Mouse (Mus musculus) urinary bladder, postnatal 36 days (tissue): ENCODE data around the gene Olfr857.
"Not testable (repeated sequence)": the region's sequence is repeated elsewhere in the genome, so short reads cannot be mapped to it uniquely, and the experiment has no call there.

Experiments
- DNase-seq, 2 experiments: peaks; one replicate each; pipeline ENCODE4 v3.0.0; 2022; ENCODE audit warnings: low spot score in 2 of 2, mixed read lengths in 1 of 2

Olfr857 gene

DNA sequence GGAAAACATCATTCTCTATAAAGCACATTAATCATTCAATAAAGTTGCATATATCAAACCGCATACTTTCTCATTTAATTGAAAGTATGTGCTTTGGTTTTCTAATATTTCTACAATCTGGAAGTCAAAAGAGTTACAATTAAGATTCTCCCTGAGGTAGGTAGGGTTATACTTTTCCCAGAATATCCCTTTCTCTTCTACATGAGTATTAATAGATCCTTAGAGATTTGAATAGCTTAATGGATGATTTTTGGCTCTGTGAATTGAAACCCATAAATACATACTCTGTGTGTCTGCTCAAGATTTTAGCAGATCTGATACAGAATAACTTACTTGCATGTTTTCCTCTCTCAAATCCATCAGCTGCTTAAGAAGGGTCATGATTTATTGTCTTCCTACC lies at the start of gene Olfr857:
Olfr857 (plus strand) TSS at position 301 of the 400 bp plus-strand sequence.
- no peak for DNase-seq

DNA sequence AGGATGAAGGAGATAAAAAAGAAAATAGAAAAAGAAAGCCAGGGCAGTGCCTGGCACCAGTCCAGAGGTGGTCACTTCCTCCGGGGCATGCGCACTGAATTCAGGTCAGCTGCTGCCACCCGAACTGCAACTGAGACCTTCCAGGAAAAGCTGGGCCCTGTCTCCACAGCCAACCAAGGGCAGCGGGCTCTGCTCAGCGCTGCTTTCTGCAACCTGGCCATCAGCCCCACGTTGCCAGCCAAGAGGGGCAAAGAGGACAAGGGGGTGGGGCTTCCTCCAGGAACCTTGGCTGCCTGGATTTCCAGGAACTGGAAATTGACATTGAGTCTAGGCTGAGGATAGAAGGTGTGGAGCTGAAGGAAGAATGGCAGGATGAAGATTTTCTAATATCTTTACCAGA lies 19.0 kb upstream of the Olfr857 start:
- no peak for DNase-seq

DNA sequence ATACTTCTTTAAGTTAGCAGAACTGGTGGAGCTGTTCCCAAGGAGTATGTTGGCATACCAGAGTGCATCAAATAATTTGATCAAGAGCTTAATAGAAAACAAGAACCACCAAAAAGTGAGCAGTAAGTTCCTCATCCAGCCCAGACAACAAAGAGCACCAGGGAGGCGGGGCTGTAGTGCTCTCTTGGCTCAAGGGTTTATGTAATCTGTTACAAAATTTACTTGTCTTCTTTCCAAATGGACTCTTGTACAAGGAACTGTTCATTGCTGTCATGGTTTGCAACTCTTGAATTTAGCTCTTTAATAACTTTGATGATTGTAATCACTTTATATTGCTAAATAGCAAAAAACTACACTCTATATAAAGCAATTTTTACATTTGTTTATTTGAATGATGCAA lies 17.8 kb upstream of the Olfr857 start:
- DNase-seq, result no peak

DNA sequence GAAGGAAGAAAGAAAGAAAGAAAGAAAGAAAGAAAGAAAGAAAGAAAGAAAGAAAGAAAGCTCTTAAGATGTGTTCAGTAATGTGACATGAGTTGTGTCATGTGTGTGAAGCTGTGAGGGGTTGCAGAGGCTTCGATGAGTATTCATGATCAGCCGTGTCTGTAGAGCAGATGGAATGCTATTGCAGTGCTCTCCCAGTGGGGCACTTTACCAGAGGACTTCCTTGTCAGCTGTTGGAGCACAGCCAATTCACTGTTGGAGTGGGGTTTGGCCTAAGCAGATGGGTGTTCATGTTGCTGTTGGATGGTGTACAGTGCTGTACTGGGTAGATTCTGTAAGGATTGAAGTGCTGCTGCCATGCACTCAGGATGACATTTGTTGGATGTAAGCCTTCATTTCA lies 16.8 kb upstream of the Olfr857 start:
- no peak for DNase-seq

DNA sequence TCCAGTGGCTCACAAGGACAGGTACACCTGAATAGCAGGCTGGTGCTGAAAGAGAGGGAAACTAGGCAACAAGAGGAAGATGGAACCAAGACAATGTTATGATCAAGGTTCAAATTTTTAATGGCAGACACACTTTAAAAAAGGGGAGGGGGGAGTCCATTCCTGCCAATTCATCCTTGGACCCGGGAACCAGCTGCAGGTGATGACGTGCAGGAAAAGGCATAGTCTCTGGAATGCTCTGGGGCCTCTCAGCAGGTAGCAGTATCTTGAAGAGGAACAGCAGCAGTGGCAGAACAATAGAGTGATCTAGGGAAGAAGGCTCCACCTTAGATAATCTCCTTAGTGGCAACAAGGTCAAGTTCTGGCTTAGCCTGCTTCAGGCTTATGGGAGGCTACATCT lies 14.9 kb upstream of the Olfr857 start:
- not testable (repeated sequence) for DNase-seq

DNA sequence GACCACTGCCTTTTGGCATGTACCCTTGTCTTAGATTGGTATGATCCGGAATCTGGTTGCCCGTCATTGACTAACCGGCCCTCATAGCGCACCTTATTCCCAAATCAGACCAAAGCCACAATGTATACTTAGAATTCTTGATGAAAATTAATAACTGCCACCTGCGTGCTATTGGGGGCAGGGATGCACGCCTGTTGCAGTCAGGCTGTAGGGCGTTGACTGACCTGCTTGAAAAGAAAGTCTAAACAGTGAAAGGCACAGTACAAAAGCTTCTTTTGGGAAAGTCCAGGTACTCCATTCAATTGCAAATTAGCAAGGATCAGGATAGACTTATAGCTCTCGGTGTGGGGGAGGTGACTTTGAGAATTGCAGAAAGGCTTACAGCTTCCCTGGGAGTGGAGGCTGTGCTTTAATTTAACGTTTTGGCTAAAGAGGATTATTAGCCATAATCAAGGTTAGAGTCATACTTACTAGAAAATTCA lies 14.3 kb upstream of the Olfr857 start:
- not testable (repeated sequence) for DNase-seq

DNA sequence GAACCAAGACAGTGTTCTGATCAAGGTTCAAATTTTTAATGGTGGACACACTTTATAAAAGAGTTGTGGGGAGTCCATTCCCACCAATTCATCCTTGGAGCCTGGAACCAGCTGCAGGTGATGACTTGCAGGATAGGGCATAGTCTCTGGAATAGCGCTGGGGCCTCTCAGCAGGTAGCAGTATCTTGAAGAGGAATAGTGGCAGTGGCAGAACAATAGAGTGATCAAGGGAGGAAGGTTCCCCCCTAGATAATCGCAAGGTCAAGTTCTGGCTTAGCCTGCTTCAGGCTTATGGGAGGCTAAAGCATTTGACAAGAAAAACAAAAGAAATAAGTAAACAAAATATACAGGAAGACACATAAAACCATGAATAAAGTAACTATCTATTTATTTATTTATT lies 4.7 kb upstream of the Olfr857 start:
- DNase-seq, result not testable (repeated sequence)
